Comparison of ENCODE assay signal across 27 mouse cellular contexts in genomic region chr2:158355238-158355637, GRCm38 (mm10). TPM values are rescaled to one million over a fixed set of nuclear protein-coding genes. Genes with fewer than 3 reads are reported as not detected.
"Had no signal": no experiment of that assay in that cellular context is flagged by ENCODE, and none has a peak within 500 bp of the region (broad histone marks: within the 10 kb centered on the region; RNA-seq: fewer than 3 reads in every experiment).

No protein-coding gene starts in this region.

- H3K4me3 ChIP-seq: embryonic facial prominence, embryonic 10.5 days; embryonic facial prominence, embryonic 12.5 days; embryonic facial prominence, embryonic 13.5 days; embryonic facial prominence, embryonic 15.5 days; erythroblast, embryonic 14.5 days; forebrain, embryonic 10.5 days; forebrain, embryonic 12.5 days; forebrain, embryonic 13.5 days; forebrain, embryonic 15.5 days; gastrocnemius, adult 2 months; heart, adult 2 months had no signal

- H3K27me3 ChIP-seq: embryonic facial prominence, embryonic 12.5 days; embryonic facial prominence, embryonic 13.5 days; embryonic facial prominence, embryonic 15.5 days; forebrain, embryonic 12.5 days; forebrain, embryonic 13.5 days; forebrain, embryonic 15.5 days had no signal

- H3K9ac ChIP-seq: embryonic facial prominence, embryonic 12.5 days; embryonic facial prominence, embryonic 13.5 days; embryonic facial prominence, embryonic 15.5 days; forebrain, embryonic 12.5 days; forebrain, embryonic 13.5 days; forebrain, embryonic 15.5 days; forebrain, postnatal 0 days had no signal

- H3K9me3 ChIP-seq: embryonic facial prominence, embryonic 10.5 days; embryonic facial prominence, embryonic 12.5 days; embryonic facial prominence, embryonic 13.5 days; embryonic facial prominence, embryonic 15.5 days; forebrain, embryonic 10.5 days; forebrain, embryonic 12.5 days; forebrain, embryonic 13.5 days; forebrain, embryonic 15.5 days had no signal

- ATAC-seq: forebrain, embryonic 13.5 days; forebrain, embryonic 14.5 days; forebrain, embryonic 15.5 days; forebrain, embryonic 16.5 days; forebrain, postnatal 0 days had no signal

- H3K27ac ChIP-seq: embryonic facial prominence, embryonic 10.5 days; embryonic facial prominence, embryonic 12.5 days; embryonic facial prominence, embryonic 13.5 days; embryonic facial prominence, embryonic 15.5 days; forebrain, embryonic 10.5 days; forebrain, embryonic 12.5 days; forebrain, embryonic 13.5 days; forebrain, embryonic 15.5 days; gastrocnemius, adult 2 months; heart, adult 2 months had no signal

- DNase-seq: cerebellum, adult 9-10 months; cerebellum, adult 9-11 months; cerebellum, postnatal 10 days; cerebellum, postnatal 14 days; cerebellum, postnatal 25 days; cerebellum, postnatal 36 days; embryo, embryonic 11 days; forebrain, postnatal 0 days; gastrocnemius, adult 2 months; gastrocnemius, postnatal 10 days; gastrocnemius, postnatal 14 days; gastrocnemius, postnatal 25 days; gastrocnemius, postnatal 36 days; heart, adult 11 months; heart, adult 2 months had no signal

RNA-seq across cellular contexts. Expression of gene Snhg11, which starts 20.2 kb away (rescaled TPM):
- total RNA-seq: common myeloid progenitor, adult 5-6 weeks had no signal
- polyA plus RNA-seq: erythroblast, embryonic 14.5 days had no signal
